Mouse (Mus musculus) midbrain, postnatal 0 days (tissue): ENCODE data around the gene Tmem97. TPM values are rescaled to one million over a fixed set of nuclear protein-coding genes. Genes with fewer than 3 reads are reported as not detected.
"Not testable (repeated sequence)": the region's sequence is repeated elsewhere in the genome, so short reads cannot be mapped to it uniquely, and the experiment has no call there.

Experiments used
- ATAC-seq: fragments of 200-750 bp; cut with Nextera tagmentation; 2 replicates; pipeline ENCODE4 v1.8.0; 2017; ENCODE audit warnings: moderate number of reproducible peaks, mild to moderate bottlenecking, moderate TSS enrichment, moderate library complexity; ENCODE audit not compliant: low FRiP score
- DNase-seq: peaks from one replicate; pipeline ENCODE4 v3.0.0-alpha.2; 2015; ENCODE audit warnings: low spot score
- H3K27ac ChIP-seq: fragments of 300-500 bp; sonication (generic); 2 replicates; pipeline ENCODE4 v1.5.1; 2014; ENCODE audit warnings: low read depth, mild to moderate bottlenecking, low read length, mixed read lengths
- H3K27me3 ChIP-seq: fragments of 300-500 bp; sonication (generic); 2 replicates; pipeline ENCODE4 v1.6.1; 2014; ENCODE audit warnings: low read length, control low read depth, mixed read lengths; ENCODE audit not compliant: insufficient read depth
- H3K36me3 ChIP-seq: fragments of 300-500 bp; sonication (generic); 2 replicates; pipeline ENCODE4 v1.6.1; 2014; ENCODE audit warnings: low read length, control low read depth, mixed read lengths; ENCODE audit not compliant: insufficient read depth
- H3K4me1 ChIP-seq: fragments of 300-500 bp; sonication (generic); 2 replicates; pipeline ENCODE4 v1.6.1; 2014; ENCODE audit warnings: mild to moderate bottlenecking, control low read depth, antibody characterized with exemption, low read length, mixed read lengths; ENCODE audit not compliant: insufficient read depth
- H3K4me2 ChIP-seq: fragments of 300-500 bp; sonication (generic); 2 replicates; pipeline ENCODE4 v1.6.1; 2014; ENCODE audit warnings: low read depth, mild to moderate bottlenecking, low read length, mixed read lengths; ENCODE audit not compliant: poor library complexity, severe bottlenecking
- H3K4me3 ChIP-seq: fragments of 300-500 bp; sonication (generic); 2 replicates; pipeline ENCODE4 v1.5.1; 2014; ENCODE audit warnings: low read depth, mild to moderate bottlenecking, low read length, moderate library complexity
- H3K9ac ChIP-seq: fragments of 300-500 bp; sonication (generic); replicated peaks from 2 replicates; pipeline ENCODE4 v1.6.1; 2014; ENCODE audit warnings: mild to moderate bottlenecking, low read length, moderate library complexity, mixed read lengths; ENCODE audit not compliant: poor library complexity, severe bottlenecking
- H3K9me3 ChIP-seq: fragments of 300-500 bp; sonication (generic); 2 replicates; pipeline ENCODE4 v1.6.1; 2016; ENCODE audit warnings: low read length, control low read depth
- CTCF ChIP-seq: IDR thresholded peaks from 2 replicates; pipeline ENCODE4 v1.5.1; 2016; ENCODE audit warnings: antibody characterized with exemption, mild to moderate bottlenecking
- WGBS: fragments of 180-500 bp; shearing (Covaris S2); extraction: QIAGEN DNeasy Blood & Tissue Kit; methylation state at CpG from one replicate; pipeline ENCODE4 v1.1.7; 2014; 5-methylcytosine and 5-hydroxymethylcytosine counted together
- polyA plus RNA-seq: library from polyadenylated mRNA; unstranded; fragments of >200 nt; fragmentation: Nextera tagmentation; extraction: Ambion mirVana; gene quantifications from 2 replicates; pipeline ENCODE4 v1.2.1, GENCODE M21; 2015
- total RNA-seq: library from RNA; depleted of rRNA; stranded (reverse); fragments of >200 nt; gene quantifications from 2 replicates; pipeline ENCODE4 v1.2.3, GENCODE M21; 2014

Gene Tmem97
- total and polyA plus RNA-seq, 2 experiments from 2014 or later: 41.4 to 45.5 TPM

- 95% methylated on average over 6 of the region's 6 CpGs for WGBS
- ATAC-seq (no peak), DNase-seq (no peak)
- H3K27ac ChIP-seq: no peak overlapping the region
- no peaks in the 10 kb centered on the region for H3K9me3 ChIP-seq
- H3K27me3 ChIP-seq: no peaks in the 10 kb centered on the region
- no peaks in the 10 kb centered on the region for H3K36me3 ChIP-seq
- H3K4me2 ChIP-seq: no peak overlapping the region
- H3K4me1 ChIP-seq: no peaks in the 10 kb centered on the region
- no peak for TF ChIP-seq CTCF
- H3K9ac ChIP-seq: no peak overlapping the region
- no peak overlapping the region for H3K4me3 ChIP-seq
Measured at GRCm38 (mm10) chr11:78594271-78594964, 43.8 kb upstream of the Tmem97 start.

- ATAC-seq, H3K27ac ChIP-seq, H3K9me3 ChIP-seq, DNase-seq, H3K4me1 ChIP-seq, H3K4me3 ChIP-seq, H3K9ac ChIP-seq, H3K4me2 ChIP-seq, H3K27me3 ChIP-seq: not testable (repeated sequence)
- H3K36me3 ChIP-seq: peaks cover 18% of the 10 kb centered on the region
- 100% methylated on average over 1 of the region's 1 CpGs for WGBS
- TF ChIP-seq CTCF: peak; percentile 44
Measured at GRCm38 (mm10) chr11:78587677-78588076, 37.1 kb upstream of the Tmem97 start.

- Histone ChIP-seq H3K4me2 (no peak overlapping the region), H3K9me3 (no peaks in the 10 kb centered on the region), H3K27ac (no peak overlapping the region), H3K4me3 (no peak overlapping the region), H3K4me1 (no peaks in the 10 kb centered on the region), H3K27me3 (no peaks in the 10 kb centered on the region), H3K36me3 (peaks cover 20% of the 10 kb centered on the region), H3K9ac (no peak overlapping the region)
- ATAC-seq: no peak
- peak; percentile 41 for TF ChIP-seq CTCF
- DNase-seq: no peak
Measured at GRCm38 (mm10) chr11:78586099-78586498, 35.5 kb upstream of the Tmem97 start.

GRCm38 (mm10) chr11:78582848-78583247 lies 32.3 kb upstream of the Tmem97 start:
- ATAC-seq: no peak
- H3K4me3 ChIP-seq: no peak overlapping the region
- H3K27ac ChIP-seq: no peak overlapping the region
- H3K27me3 ChIP-seq: no peaks in the 10 kb centered on the region
- H3K9ac ChIP-seq: no peak overlapping the region
- TF ChIP-seq CTCF: no peak
- 94% methylated on average over 6 of the region's 6 CpGs for WGBS
- H3K4me1 ChIP-seq: no peaks in the 10 kb centered on the region
- no peak overlapping the region for H3K4me2 ChIP-seq
- peaks cover 30% of the 10 kb centered on the region for H3K36me3 ChIP-seq
- DNase-seq: no peak
- H3K9me3 ChIP-seq: no peaks in the 10 kb centered on the region

- H3K4me3 ChIP-seq: no peak overlapping the region
- H3K9me3 ChIP-seq: no peaks in the 10 kb centered on the region
- H3K36me3 ChIP-seq: peaks cover 23% of the 10 kb centered on the region
- no peak overlapping the region for H3K4me2 ChIP-seq
- DNase-seq (no peak), ATAC-seq (no peak)
- no peak overlapping the region for H3K9ac ChIP-seq
- H3K4me1 ChIP-seq: no peaks in the 10 kb centered on the region
- 68% methylated on average over 2 of the region's 2 CpGs for WGBS
- no peak overlapping the region for H3K27ac ChIP-seq
- H3K27me3 ChIP-seq: no peaks in the 10 kb centered on the region
- TF ChIP-seq CTCF: no peak
Measured at GRCm38 (mm10) chr11:78574975-78575374, 24.4 kb upstream of the Tmem97 start.

- no peak overlapping the region for H3K9ac ChIP-seq
- H3K36me3 ChIP-seq: peaks cover 27% of the 10 kb centered on the region
- TF ChIP-seq CTCF: no peak
Measured at GRCm38 (mm10) chr11:78574536-78574935, 24.0 kb upstream of the Tmem97 start.

GRCm38 (mm10) chr11:78574031-78574430 lies 23.5 kb upstream of the Tmem97 start:
- H3K4me2 ChIP-seq, ATAC-seq, H3K4me1 ChIP-seq, H3K27me3 ChIP-seq, H3K9me3 ChIP-seq, H3K9ac ChIP-seq, H3K4me3 ChIP-seq, DNase-seq, H3K27ac ChIP-seq: not testable (repeated sequence)
- H3K36me3 ChIP-seq: peaks cover 31% of the 10 kb centered on the region
- WGBS: 98% methylated on average over 3 of the region's 4 CpGs

More at GRCm38 (mm10) chr11:78574536-78574935, 24.0 kb upstream of the Tmem97 start:
- no peak for ATAC-seq
- 92% methylated on average over 3 of the region's 3 CpGs for WGBS
- Histone ChIP-seq H3K4me1 (no peaks in the 10 kb centered on the region), H3K4me2 (no peak overlapping the region), H3K9me3 (no peaks in the 10 kb centered on the region), H3K27me3 (no peaks in the 10 kb centered on the region), H3K4me3 (no peak overlapping the region), H3K27ac (no peak overlapping the region)
- no peak for DNase-seq
